Mouse (Mus musculus) heart, embryonic 14.5 days (tissue): ENCODE data around the gene Tex26. TPM values are rescaled to one million over a fixed set of nuclear protein-coding genes. Genes with fewer than 3 reads are reported as not detected.

ENCODE experiments used
- ATAC-seq: fragments of 200-750 bp; cut with Nextera tagmentation; 2 replicates; pipeline ENCODE4 v1.8.0; 2017; ENCODE audit warnings: low read depth, moderate TSS enrichment; ENCODE audit not compliant: insufficient number of reproducible peaks, insufficient read depth, low FRiP score
- H3K27ac ChIP-seq, 2 experiments: fragments of 200-500 bp in 1 of 2; fragments of 300-500 bp in 1 of 2; sonication (generic) in 1 of 2; replicated peaks in 1 of 2; 2 replicates each; pipeline ENCODE4 v1.5.1; 2012 to 2014; ENCODE audit warnings: low read depth in 2 of 2, low read length in 2 of 2, control low read depth in 1 of 2, mild to moderate bottlenecking in 1 of 2, mixed read lengths in 1 of 2; ENCODE audit not compliant: control insufficient read depth in 1 of 2, insufficient read depth in 1 of 2
- H3K27me3 ChIP-seq: fragments of 300-500 bp; sonication (generic); 2 replicates; pipeline ENCODE4 v1.6.1; 2014; ENCODE audit warnings: mild to moderate bottlenecking, low read length, control low read depth; ENCODE audit not compliant: control insufficient read depth, insufficient read depth
- H3K36me3 ChIP-seq: fragments of 300-500 bp; sonication (generic); 2 replicates; pipeline ENCODE4 v1.6.1; 2014; ENCODE audit warnings: mild to moderate bottlenecking, control low read depth, low read length, mixed read lengths; ENCODE audit not compliant: control insufficient read depth, insufficient read depth
- H3K4me1 ChIP-seq, 2 experiments: fragments of 200-500 bp in 1 of 2; fragments of 300-500 bp in 1 of 2; sonication (generic) in 1 of 2; 2 replicates each; pipeline ENCODE4 v1.6.1; 2012 to 2014; ENCODE audit warnings: low read length in 2 of 2, control low read depth in 1 of 2, mixed read lengths in 1 of 2; ENCODE audit not compliant: control insufficient read depth in 2 of 2, insufficient read depth in 2 of 2
- H3K4me2 ChIP-seq: fragments of 300-500 bp; sonication (generic); 2 replicates; pipeline ENCODE4 v1.6.1; 2014; ENCODE audit warnings: mild to moderate bottlenecking, low read length
- H3K4me3 ChIP-seq, 2 experiments: fragments of 200-500 bp in 1 of 2; fragments of 300-500 bp in 1 of 2; sonication (generic) in 1 of 2; 2 replicates each; pipeline ENCODE4 v1.5.1; 2012 to 2014; ENCODE audit warnings: low read length in 2 of 2, mild to moderate bottlenecking in 2 of 2, control low read depth in 1 of 2, low read depth in 1 of 2, moderate library complexity in 1 of 2; ENCODE audit not compliant: control insufficient read depth in 1 of 2, insufficient read depth in 1 of 2
- H3K9ac ChIP-seq: fragments of 300-500 bp; sonication (generic); 2 replicates; pipeline ENCODE4 v1.6.1; 2014; ENCODE audit warnings: mild to moderate bottlenecking, low read length
- H3K9me3 ChIP-seq: fragments of 300-500 bp; sonication (generic); 2 replicates; pipeline ENCODE4 v1.6.1; 2016; ENCODE audit warnings: low read length, control low read depth; ENCODE audit not compliant: control insufficient read depth
- WGBS: fragments of 180-500 bp; shearing (Covaris S2); extraction: QIAGEN DNeasy Blood & Tissue Kit; methylation state at CpG from one replicate; pipeline ENCODE4 v1.1.7; 2014; 5-methylcytosine and 5-hydroxymethylcytosine counted together
- polyA plus RNA-seq: library from polyadenylated mRNA; unstranded; fragments of >200 nt; fragmentation: Nextera tagmentation; extraction: Ambion mirVana; gene quantifications from 2 replicates; pipeline ENCODE4 v1.2.1, GENCODE M21; 2014

Tex26 gene
- polyA plus RNA-seq, 1 experiment from 2014 or later: 0.46 TPM

- Histone ChIP-seq H3K4me3 (no peak overlapping the region), H3K27ac (no peak overlapping the region), H3K4me2 (no peak overlapping the region), H3K27me3 (no peaks in the 10 kb centered on the region), H3K4me1 (no peaks in the 10 kb centered on the region), H3K9ac (no peak overlapping the region), H3K9me3 (peaks cover 6% of the 10 kb centered on the region; the same call in 1 of the 2 replicates), H3K36me3 (no peaks in the 10 kb centered on the region)
- WGBS: 95% methylated on average over 9 of the region's 9 CpGs
- no peak for ATAC-seq
These were observed 34.7 kb downstream of the Tex26 start for GRCm38 (mm10) chr5:149474142-149474541.

DNA sequence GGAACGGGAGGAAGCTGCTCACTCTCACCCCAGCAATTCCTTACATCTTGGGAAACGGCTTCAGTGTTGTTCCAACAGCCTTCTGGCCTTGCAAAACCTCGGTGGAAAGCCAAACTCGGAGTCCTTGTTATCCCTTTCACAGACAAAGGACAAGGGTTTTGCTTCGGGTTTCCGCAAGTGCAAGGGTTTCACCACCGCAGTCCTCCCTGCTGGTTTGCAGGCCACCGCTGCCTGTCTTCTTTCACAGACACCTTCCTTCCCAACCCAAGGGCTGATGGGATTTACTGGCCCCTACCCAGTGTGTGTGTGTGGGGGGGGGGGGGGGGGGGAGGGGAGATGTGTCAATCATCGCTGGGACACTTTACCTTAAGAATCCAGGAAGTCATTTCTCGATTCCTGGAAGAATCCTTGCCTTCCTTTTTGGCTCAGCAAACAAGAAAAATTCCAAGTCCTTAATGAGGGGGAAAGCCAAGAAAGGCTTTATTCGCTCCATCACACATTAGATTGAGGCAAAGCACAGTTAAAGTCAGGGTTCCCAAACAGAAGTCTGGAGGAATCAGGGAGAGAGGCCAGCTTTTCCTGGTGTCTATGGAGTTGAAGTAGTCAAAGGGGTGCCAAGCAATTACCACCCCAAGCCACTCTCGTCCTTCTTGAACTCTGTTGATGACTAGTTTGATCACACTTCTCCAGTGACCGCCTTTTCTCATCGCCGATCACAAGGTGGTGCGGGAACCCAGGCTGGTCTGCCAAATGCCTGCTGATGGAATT lies 35.4 kb downstream of the Tex26 start:
- Histone ChIP-seq H3K4me3 (no peak overlapping the region), H3K27ac (no peak overlapping the region), H3K9me3 (peaks cover 6% of the 10 kb centered on the region; the same call in 1 of the 2 replicates), H3K4me2 (no peak overlapping the region), H3K36me3 (no peaks in the 10 kb centered on the region), H3K4me1 (no peaks in the 10 kb centered on the region), H3K9ac (no peak overlapping the region), H3K27me3 (no peaks in the 10 kb centered on the region)
- whole genome bisulfite sequencing: 83% methylated on average over 16 of the region's 16 CpGs
- ATAC-seq: no peak

DNA sequence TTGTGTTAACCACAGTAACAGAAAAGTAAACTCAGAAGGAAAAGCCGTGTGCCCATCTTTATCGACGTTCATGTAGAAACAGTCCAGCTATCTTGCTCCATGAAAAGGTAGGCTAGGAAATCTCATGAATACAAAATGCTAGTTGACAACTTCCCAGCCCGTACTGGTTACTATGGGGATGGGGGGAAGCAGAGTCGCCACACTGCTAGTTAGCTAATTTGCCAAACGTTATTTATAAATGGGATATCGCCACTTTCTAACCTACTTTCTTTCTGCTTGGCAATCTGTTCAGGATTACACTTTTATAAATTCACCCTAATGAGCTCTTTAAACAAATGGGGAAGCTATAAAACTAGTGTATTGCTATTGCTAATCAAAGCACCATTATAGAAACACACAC lies 42.5 kb downstream of the Tex26 start:
- H3K9ac ChIP-seq: no peak overlapping the region
- ATAC-seq: no peak
- no peaks in the 10 kb centered on the region for H3K27me3 ChIP-seq
- no peak overlapping the region for H3K4me2 ChIP-seq
- no peaks in the 10 kb centered on the region for H3K9me3 ChIP-seq
- H3K4me3 ChIP-seq: no peak overlapping the region
- no peaks in the 10 kb centered on the region for H3K4me1 ChIP-seq
- 90% methylated on average over 7 of the region's 7 CpGs for WGBS
- H3K27ac ChIP-seq: no peak overlapping the region
- H3K36me3 ChIP-seq: no peaks in the 10 kb centered on the region

GRCm38 (mm10) chr5:149483321-149484052 lies 44.0 kb downstream of the Tex26 start:
- Histone ChIP-seq H3K4me2 (no peak overlapping the region), H3K27me3 (no peaks in the 10 kb centered on the region), H3K9me3 (no peaks in the 10 kb centered on the region), H3K27ac (no peak overlapping the region), H3K9ac (no peak overlapping the region), H3K4me1 (peaks cover 0 to 1% of the 10 kb centered on the region in 2 experiments; a peak in 1 of 4 replicates), H3K36me3 (no peaks in the 10 kb centered on the region), H3K4me3 (no peak overlapping the region)
- 60% methylated on average over 12 of the region's 12 CpGs for WGBS
- ATAC-seq: no peak

- no peak for ATAC-seq
- Histone ChIP-seq H3K9ac (no peak overlapping the region), H3K4me1 (peaks cover 0 to 3% of the 10 kb centered on the region in 2 experiments; a peak in 1 of 4 replicates), H3K27ac (no peak overlapping the region), H3K4me3 (no peak overlapping the region), H3K9me3 (no peaks in the 10 kb centered on the region), H3K27me3 (no peaks in the 10 kb centered on the region), H3K36me3 (no peaks in the 10 kb centered on the region), H3K4me2 (no peak overlapping the region)
- 59% methylated on average over 12 of the region's 12 CpGs for WGBS
These were observed 44.8 kb downstream of the Tex26 start for GRCm38 (mm10) chr5:149484270-149484669.

DNA sequence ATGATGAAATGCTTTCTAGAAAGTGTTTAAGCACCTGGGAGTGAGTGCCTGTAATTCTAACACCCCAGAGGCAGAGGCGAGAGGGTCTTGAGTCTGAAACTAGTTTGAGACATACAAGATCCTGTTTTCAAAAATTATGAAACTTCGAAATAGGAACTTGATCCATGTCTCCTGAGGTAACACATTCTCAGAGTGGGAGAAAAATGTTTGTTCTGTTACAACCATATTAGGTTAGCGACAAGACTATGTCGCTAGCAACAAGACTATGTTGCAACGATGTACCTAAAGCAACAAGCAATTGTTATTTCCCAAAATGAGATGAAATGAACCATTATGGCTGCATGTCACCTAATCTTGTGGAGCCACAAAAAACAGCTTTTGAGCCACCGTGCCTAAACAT lies 46.0 kb downstream of the Tex26 start:
- no peak overlapping the region for H3K4me3 ChIP-seq
- no peaks in the 10 kb centered on the region for H3K9me3 ChIP-seq
- H3K27me3 ChIP-seq: no peaks in the 10 kb centered on the region
- H3K36me3 ChIP-seq: no peaks in the 10 kb centered on the region
- no peak overlapping the region for H3K9ac ChIP-seq
- no peak for ATAC-seq
- no peak overlapping the region for H3K4me2 ChIP-seq
- peaks cover 0 to 3% of the 10 kb centered on the region in 2 experiments; a peak in 1 of 4 replicates for H3K4me1 ChIP-seq
- 83% methylated on average over 6 of the region's 6 CpGs for WGBS
- H3K27ac ChIP-seq: no peak overlapping the region

GRCm38 (mm10) chr5:149488360-149489021 lies 49.0 kb downstream of the Tex26 start:
- 36% methylated on average over 11 of the region's 11 CpGs for WGBS
- H3K27me3 ChIP-seq: no peaks in the 10 kb centered on the region
- H3K9ac ChIP-seq: no peak overlapping the region
- no peaks in the 10 kb centered on the region for H3K9me3 ChIP-seq
- no peak overlapping the region for H3K4me2 ChIP-seq
- H3K4me1 ChIP-seq: peaks cover 2 to 3% of the 10 kb centered on the region in 2 experiments; a peak in 2 of 4 replicates
- ATAC-seq: no peak; the same call in 1 of the 2 replicates
- H3K27ac ChIP-seq: no peak overlapping the region
- no peaks in the 10 kb centered on the region for H3K36me3 ChIP-seq
- H3K4me3 ChIP-seq: no peak overlapping the region
